Mouse (Mus musculus) ES-Bruce4 (cell line): ENCODE measurements around the gene Kirrel.

Experiments
- CTCF ChIP-seq: IDR thresholded peaks from one replicate; pipeline ENCODE4 v1.8.1; 2011; ENCODE audit warnings: low read depth, low read length
- POLR2A ChIP-seq: IDR thresholded peaks from one replicate; pipeline ENCODE4 v1.8.1; 2011; ENCODE audit warnings: low read length; ENCODE audit not compliant: insufficient read depth

DNA sequence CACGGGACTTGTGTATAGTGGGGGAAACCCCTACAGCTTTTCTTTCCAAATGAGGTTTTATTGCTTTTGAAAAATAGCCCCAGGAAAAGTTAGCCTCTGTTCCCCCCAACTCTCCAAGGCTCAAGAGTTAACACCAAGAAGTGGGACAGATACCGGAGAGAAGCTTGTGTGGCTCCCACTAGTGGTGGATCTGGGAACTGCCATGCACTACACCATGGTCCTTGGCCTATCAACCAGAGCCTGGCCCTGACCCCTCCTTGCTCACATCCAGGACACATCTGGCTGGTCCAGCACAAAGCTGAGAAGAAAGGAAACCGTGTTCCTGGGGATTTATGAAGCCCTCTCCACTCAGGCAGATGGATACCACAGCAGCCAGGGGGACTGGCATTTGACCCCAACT lies 92.3 kb downstream of the Kirrel start:
- peak; percentile 89 for TF ChIP-seq CTCF
- no peak for TF ChIP-seq POLR2A
